Mouse (Mus musculus): ENCODE measurements around the gene Sergef. TPM values are rescaled to one million over a fixed set of nuclear protein-coding genes. Genes with fewer than 3 reads are reported as not detected.

Gene Sergef
- total and polyA plus RNA-seq, 2 experiments, result 4.9 to 7.5 TPM

- no peak overlapping the region for H3K4me3 ChIP-seq (ENCODE audit: insufficient read depth, low read depth, low read length)
- 23% methylated on average over 8 of the region's 8 CpGs for WGBS
- H3K36me3 ChIP-seq (ENCODE audit: control insufficient read depth, insufficient read depth, low read length), result no peaks in the 10 kb centered on the region
- no peaks in the 10 kb centered on the region for H3K79me2 ChIP-seq (ENCODE audit: control insufficient read depth, insufficient read depth, low read length)
- no peak for TF ChIP-seq CTCF (IDR thresholded peaks at IDR 0.05; ENCODE audit: low read depth, low read length)
- no peak for TF ChIP-seq POLR2A (IDR thresholded peaks at IDR 0.05; ENCODE audit: extremely low read depth, insufficient read depth, low read length)
- DNase-seq (ENCODE audit: extremely low read depth, low read depth, low spot score), result peak; percentile 81
- H3K4me1 ChIP-seq (ENCODE audit: control insufficient read depth, insufficient read depth, low read length), result peaks cover 8% of the 10 kb centered on the region
- H3K27ac ChIP-seq (replicated peaks; ENCODE audit: insufficient read depth, low read depth, low read length), result no peak overlapping the region
- H3K27me3 ChIP-seq (ENCODE audit: control insufficient read depth, insufficient read depth, low read length), result no peaks in the 10 kb centered on the region
- no peak overlapping the region for H3K9ac ChIP-seq (ENCODE audit: low read depth, low read length)
Measured at GRCm38 (mm10) chr7:46566318-46567007, 73.1 kb downstream of the Sergef start.

- TF ChIP-seq POLR2A (IDR thresholded peaks at IDR 0.05; ENCODE audit: extremely low read depth, insufficient read depth, low read length), result no peak
- TF ChIP-seq CTCF (IDR thresholded peaks at IDR 0.05; ENCODE audit: low read depth, low read length), result no peak; the same call in 1 of the 2 replicates
- no peak for DNase-seq (ENCODE audit: extremely low read depth, low read depth, low spot score)
- no peak overlapping the region for H3K27ac ChIP-seq (replicated peaks; ENCODE audit: insufficient read depth, low read depth, low read length)
- no peaks in the 10 kb centered on the region for H3K27me3 ChIP-seq (ENCODE audit: control insufficient read depth, insufficient read depth, low read length)
- H3K79me2 ChIP-seq (ENCODE audit: control insufficient read depth, insufficient read depth, low read length), result no peaks in the 10 kb centered on the region
- H3K4me1 ChIP-seq (ENCODE audit: control insufficient read depth, insufficient read depth, low read length), result peaks cover 8% of the 10 kb centered on the region
- no peak overlapping the region for H3K4me3 ChIP-seq (ENCODE audit: insufficient read depth, low read depth, low read length)
- H3K36me3 ChIP-seq (ENCODE audit: control insufficient read depth, insufficient read depth, low read length), result no peaks in the 10 kb centered on the region
- WGBS, result 92% methylated on average over 7 of the region's 7 CpGs
- H3K9ac ChIP-seq (ENCODE audit: low read depth, low read length), result no peak overlapping the region
Measured at GRCm38 (mm10) chr7:46565374-46565773, 74.2 kb downstream of the Sergef start.

- Histone ChIP-seq H3K27me3 (ENCODE audit: control insufficient read depth, insufficient read depth, low read length) (no peaks in the 10 kb centered on the region), H3K79me2 (ENCODE audit: control insufficient read depth, insufficient read depth, low read length) (no peaks in the 10 kb centered on the region), H3K36me3 (ENCODE audit: control insufficient read depth, insufficient read depth, low read length) (no peaks in the 10 kb centered on the region), H3K27ac (replicated peaks; ENCODE audit: insufficient read depth, low read depth, low read length) (no peak overlapping the region), H3K9ac (ENCODE audit: low read depth, low read length) (no peak overlapping the region), H3K4me3 (ENCODE audit: insufficient read depth, low read depth, low read length) (no peak overlapping the region), H3K4me1 (ENCODE audit: control insufficient read depth, insufficient read depth, low read length) (peaks cover 8% of the 10 kb centered on the region)
- TF ChIP-seq POLR2A (IDR thresholded peaks at IDR 0.05; ENCODE audit: extremely low read depth, insufficient read depth, low read length) (no peak), CTCF (IDR thresholded peaks at IDR 0.05; ENCODE audit: low read depth, low read length) (no peak; the same call in 1 of the 2 replicates)
- DNase-seq (ENCODE audit: extremely low read depth, low read depth, low spot score), result no peak
Measured at GRCm38 (mm10) chr7:46563801-46564200, 75.8 kb downstream of the Sergef start.

- Histone ChIP-seq H3K4me3 (ENCODE audit: insufficient read depth, low read depth, low read length) (no peak overlapping the region), H3K79me2 (ENCODE audit: control insufficient read depth, insufficient read depth, low read length) (no peaks in the 10 kb centered on the region), H3K27ac (replicated peaks; ENCODE audit: insufficient read depth, low read depth, low read length) (no peak overlapping the region), H3K4me1 (ENCODE audit: control insufficient read depth, insufficient read depth, low read length) (peaks cover 2% of the 10 kb centered on the region), H3K27me3 (ENCODE audit: control insufficient read depth, insufficient read depth, low read length) (no peaks in the 10 kb centered on the region), H3K36me3 (ENCODE audit: control insufficient read depth, insufficient read depth, low read length) (no peaks in the 10 kb centered on the region), H3K9ac (ENCODE audit: low read depth, low read length) (no peak overlapping the region)
- TF ChIP-seq CTCF (IDR thresholded peaks at IDR 0.05; ENCODE audit: low read depth, low read length) (no peak), POLR2A (IDR thresholded peaks at IDR 0.05; ENCODE audit: extremely low read depth, insufficient read depth, low read length) (no peak)
- no peak for DNase-seq (ENCODE audit: extremely low read depth, low read depth, low spot score)
- WGBS, result 76% methylated on average over 2 of the region's 2 CpGs
Measured at GRCm38 (mm10) chr7:46560061-46560460, 79.5 kb downstream of the Sergef start.

- H3K27ac ChIP-seq (replicated peaks; ENCODE audit: insufficient read depth, low read depth, low read length), result no peak overlapping the region
- no peaks in the 10 kb centered on the region for H3K4me1 ChIP-seq (ENCODE audit: control insufficient read depth, insufficient read depth, low read length)
- no peaks in the 10 kb centered on the region for H3K79me2 ChIP-seq (ENCODE audit: control insufficient read depth, insufficient read depth, low read length)
- H3K27me3 ChIP-seq (ENCODE audit: control insufficient read depth, insufficient read depth, low read length), result no peaks in the 10 kb centered on the region
- DNase-seq (ENCODE audit: extremely low read depth, low read depth, low spot score), result peak; percentile 59
- no peak overlapping the region for H3K4me3 ChIP-seq (ENCODE audit: insufficient read depth, low read depth, low read length)
- WGBS, result 34% methylated on average over 6 of the region's 6 CpGs
- H3K36me3 ChIP-seq (ENCODE audit: control insufficient read depth, insufficient read depth, low read length), result no peaks in the 10 kb centered on the region
- no peak overlapping the region for H3K9ac ChIP-seq (ENCODE audit: low read depth, low read length)
- TF ChIP-seq POLR2A (IDR thresholded peaks at IDR 0.05; ENCODE audit: extremely low read depth, insufficient read depth, low read length), result no peak
- TF ChIP-seq CTCF (IDR thresholded peaks at IDR 0.05; ENCODE audit: low read depth, low read length), result no peak
Measured at GRCm38 (mm10) chr7:46559643-46560042, 80.0 kb downstream of the Sergef start.

- Histone ChIP-seq H3K27ac (replicated peaks; ENCODE audit: insufficient read depth, low read depth, low read length) (no peak overlapping the region), H3K9ac (ENCODE audit: low read depth, low read length) (no peak overlapping the region), H3K36me3 (ENCODE audit: control insufficient read depth, insufficient read depth, low read length) (no peaks in the 10 kb centered on the region), H3K79me2 (ENCODE audit: control insufficient read depth, insufficient read depth, low read length) (no peaks in the 10 kb centered on the region), H3K4me1 (ENCODE audit: control insufficient read depth, insufficient read depth, low read length) (no peaks in the 10 kb centered on the region), H3K27me3 (ENCODE audit: control insufficient read depth, insufficient read depth, low read length) (no peaks in the 10 kb centered on the region), H3K4me3 (ENCODE audit: insufficient read depth, low read depth, low read length) (no peak overlapping the region)
- WGBS, result 86% methylated on average over 5 of the region's 5 CpGs
- no peak for DNase-seq (ENCODE audit: extremely low read depth, low read depth, low spot score)
- no peak for TF ChIP-seq POLR2A (IDR thresholded peaks at IDR 0.05; ENCODE audit: extremely low read depth, insufficient read depth, low read length)
- TF ChIP-seq CTCF (IDR thresholded peaks at IDR 0.05; ENCODE audit: low read depth, low read length), result no peak
Measured at GRCm38 (mm10) chr7:46559006-46559405, 80.6 kb downstream of the Sergef start.

Measured in liver, adult 2 months (tissue).